Mouse (Mus musculus) stomach, embryonic 15.5 days (tissue): ENCODE results near the gene Nf2. TPM values are rescaled to one million over a fixed set of nuclear protein-coding genes. Genes with fewer than 3 reads are reported as not detected.
A peak's percentile ranks its signal among the peaks of the same experiment; 100 is the strongest.

Experiments used
- ATAC-seq: fragments of 200-750 bp; cut with Nextera tagmentation; 2 replicates; pipeline ENCODE4 v1.8.0; 2017; ENCODE audit warnings: low read depth, moderate number of reproducible peaks, moderate TSS enrichment; ENCODE audit not compliant: insufficient read depth, low FRiP score
- H3K27ac ChIP-seq: fragments of 300-500 bp; sonication (generic); 2 replicates; pipeline ENCODE4 v1.5.1; 2015; ENCODE audit warnings: mild to moderate bottlenecking, inconsistent platforms
- H3K27me3 ChIP-seq: fragments of 300-500 bp; sonication (generic); replicated peaks from 2 replicates; pipeline ENCODE4 v1.6.1; 2015; ENCODE audit warnings: inconsistent platforms
- H3K36me3 ChIP-seq: fragments of 300-500 bp; sonication (generic); 2 replicates; pipeline ENCODE4 v1.6.1; 2015; ENCODE audit warnings: inconsistent platforms
- H3K4me1 ChIP-seq: fragments of 300-500 bp; sonication (generic); 2 replicates; pipeline ENCODE4 v1.6.1; 2015; ENCODE audit warnings: inconsistent platforms
- H3K4me2 ChIP-seq: fragments of 300-500 bp; sonication (generic); 2 replicates; pipeline ENCODE4 v1.6.1; 2015; ENCODE audit warnings: mild to moderate bottlenecking, inconsistent platforms
- H3K4me3 ChIP-seq: fragments of 300-500 bp; sonication (generic); replicated peaks from 2 replicates; pipeline ENCODE4 v1.5.1; 2015; ENCODE audit warnings: inconsistent platforms
- H3K9ac ChIP-seq: fragments of 300-500 bp; sonication (generic); 2 replicates; pipeline ENCODE4 v1.6.1; 2015; ENCODE audit warnings: inconsistent platforms
- H3K9me3 ChIP-seq: fragments of 300-500 bp; sonication (generic); 2 replicates; pipeline ENCODE4 v1.6.1; 2016; ENCODE audit warnings: inconsistent platforms
- WGBS: fragments of 180-500 bp; shearing (Covaris S2); methylation state at CpG from one replicate; pipeline ENCODE4 v1.1.7; 2015; 5-methylcytosine and 5-hydroxymethylcytosine counted together
- polyA plus RNA-seq: library from polyadenylated mRNA; unstranded; fragments of >200 nt; fragmentation: Nextera tagmentation; extraction: Ambion mirVana; gene quantifications from 2 replicates; pipeline ENCODE4 v1.2.1, GENCODE M21; 2015

Nf2 gene
- polyA plus RNA-seq, 1 experiment from 2014 or later = 38.6 TPM

GRCm38 (mm10) chr11:4754036-4754435 lies 95.3 kb downstream of the Nf2 start:
- Histone ChIP-seq H3K4me1 (no peaks in the 10 kb centered on the region), H3K9me3 (no peaks in the 10 kb centered on the region), H3K4me2 (no peak overlapping the region), H3K9ac (no peak overlapping the region), H3K27me3 (peaks cover 20% of the 10 kb centered on the region), H3K27ac (no peak overlapping the region), H3K36me3 (no peaks in the 10 kb centered on the region), H3K4me3 (no peak overlapping the region)
- no peak for ATAC-seq
- 85% methylated on average over 3 of the region's 3 CpGs for WGBS

GRCm38 (mm10) chr11:4752836-4753235 lies 96.5 kb downstream of the Nf2 start:
- H3K9me3 ChIP-seq = no peaks in the 10 kb centered on the region
- no peak overlapping the region for H3K4me2 ChIP-seq
- H3K9ac ChIP-seq = no peak overlapping the region
- H3K4me3 ChIP-seq = no peak overlapping the region
- no peaks in the 10 kb centered on the region for H3K4me1 ChIP-seq
- H3K27ac ChIP-seq = no peak overlapping the region
- ATAC-seq = no peak
- H3K36me3 ChIP-seq = no peaks in the 10 kb centered on the region
- H3K27me3 ChIP-seq = peaks cover 32% of the 10 kb centered on the region
- 43% methylated on average over 10 of the region's 10 CpGs for WGBS

GRCm38 (mm10) chr11:4750263-4750662 lies 99.1 kb downstream of the Nf2 start:
- Histone ChIP-seq H3K9me3 (no peaks in the 10 kb centered on the region), H3K4me3 (no peak overlapping the region), H3K9ac (no peak overlapping the region), H3K4me2 (no peak overlapping the region), H3K27ac (no peak overlapping the region), H3K36me3 (no peaks in the 10 kb centered on the region), H3K4me1 (peaks cover 20% of the 10 kb centered on the region), H3K27me3 (peaks cover 58% of the 10 kb centered on the region)
- WGBS = 3% methylated on average over 9 of the region's 9 CpGs
- no peak for ATAC-seq

GRCm38 (mm10) chr11:4747285-4747684 lies 102.1 kb downstream of the Nf2 start:
- 2% methylated on average over 9 of the region's 12 CpGs for WGBS
- H3K27ac ChIP-seq = no peak overlapping the region
- no peak for ATAC-seq
- H3K4me1 ChIP-seq = peaks cover 20% of the 10 kb centered on the region
- no peak overlapping the region for H3K9ac ChIP-seq
- H3K4me3 ChIP-seq = peak overlapping the region; percentile 45
- H3K9me3 ChIP-seq = no peaks in the 10 kb centered on the region
- no peaks in the 10 kb centered on the region for H3K36me3 ChIP-seq
- peaks cover 83% of the 10 kb centered on the region for H3K27me3 ChIP-seq
- peak overlapping the region; percentile 95 for H3K4me2 ChIP-seq

- Histone ChIP-seq H3K27ac (no peak within 1 kb of the TSS), H3K27me3 (peaks cover 87% of the 10 kb centered on the region), H3K4me2 (peak within 1 kb of the TSS; percentile 95), H3K9me3 (no peaks in the 10 kb centered on the region), H3K36me3 (no peaks in the 10 kb centered on the region), H3K9ac (no peak within 1 kb of the TSS), H3K4me3 (peak within 1 kb of the TSS; percentile 45), H3K4me1 (peaks cover 20% of the 10 kb centered on the region)
- ATAC-seq = no peak
- WGBS = under 1% methylated on average over 34 of the region's 73 CpGs
Observed at GRCm38 (mm10) chr11:4746733-4747132, 102.6 kb downstream of the Nf2 start, which contains the start of gene Cabp7. Gene Cabp7, minus strand, starts transcription at chr11:4746778.

GRCm38 (mm10) chr11:4745969-4746368 lies 103.4 kb downstream of the Nf2 start:
- under 1% methylated on average over 38 of the region's 39 CpGs for WGBS
- Histone ChIP-seq H3K36me3 (no peaks in the 10 kb centered on the region), H3K27me3 (peaks cover 87% of the 10 kb centered on the region), H3K4me1 (peaks cover 20% of the 10 kb centered on the region), H3K9ac (no peak overlapping the region), H3K4me2 (peak overlapping the region; percentile 95), H3K4me3 (peak overlapping the region; percentile 45), H3K27ac (no peak overlapping the region), H3K9me3 (no peaks in the 10 kb centered on the region)
- no peak for ATAC-seq

- no peaks in the 10 kb centered on the region for H3K36me3 ChIP-seq
- H3K9me3 ChIP-seq = no peaks in the 10 kb centered on the region
- H3K4me3 ChIP-seq = no peak overlapping the region
- ATAC-seq = peak; percentile 7; the same call in 1 of the 2 replicates
- H3K9ac ChIP-seq = no peak overlapping the region
- no peak overlapping the region for H3K4me2 ChIP-seq
- H3K27me3 ChIP-seq = peaks cover 80% of the 10 kb centered on the region
- H3K4me1 ChIP-seq = peaks cover 20% of the 10 kb centered on the region
- H3K27ac ChIP-seq = no peak overlapping the region
- WGBS = 63% methylated on average over 6 of the region's 6 CpGs
Observed at GRCm38 (mm10) chr11:4744691-4745090, 104.6 kb downstream of the Nf2 start.

- ATAC-seq = no peak
Observed at GRCm38 (mm10) chr11:4740785-4741184, 108.6 kb downstream of the Nf2 start.

GRCm38 (mm10) chr11:4738719-4739118 lies 110.6 kb downstream of the Nf2 start:
- no peak; the same call in 1 of the 2 replicates for ATAC-seq
- Histone ChIP-seq H3K4me3 (no peak overlapping the region), H3K4me1 (0 out of 2 replicates have a peak, but pooled peaks cover 3% of the 10 kb centered on the region), H3K36me3 (no peaks in the 10 kb centered on the region), H3K4me2 (no peak overlapping the region), H3K9ac (no peak overlapping the region), H3K27ac (no peak overlapping the region), H3K27me3 (peaks cover 21% of the 10 kb centered on the region), H3K9me3 (no peaks in the 10 kb centered on the region)
- 95% methylated on average over 16 of the region's 16 CpGs for WGBS

More at GRCm38 (mm10) chr11:4740785-4741184, 108.6 kb downstream of the Nf2 start:
- WGBS = 64% methylated on average over 5 of the region's 5 CpGs
- Histone ChIP-seq H3K27me3 (peaks cover 41% of the 10 kb centered on the region), H3K9me3 (no peaks in the 10 kb centered on the region), H3K4me3 (no peak overlapping the region), H3K9ac (no peak overlapping the region), H3K4me2 (no peak overlapping the region), H3K36me3 (no peaks in the 10 kb centered on the region), H3K4me1 (peaks cover 5% of the 10 kb centered on the region), H3K27ac (no peak overlapping the region)

GRCm38 (mm10) chr11:4737682-4738081 lies 111.7 kb downstream of the Nf2 start:
- H3K27ac ChIP-seq = no peak overlapping the region
- no peak for ATAC-seq
- no peak overlapping the region for H3K9ac ChIP-seq
- WGBS = 82% methylated on average over 10 of the region's 10 CpGs
- no peaks in the 10 kb centered on the region for H3K36me3 ChIP-seq
- no peaks in the 10 kb centered on the region for H3K9me3 ChIP-seq
- no peak overlapping the region for H3K4me3 ChIP-seq
- H3K4me2 ChIP-seq = no peak overlapping the region
- H3K27me3 ChIP-seq = peaks cover 11% of the 10 kb centered on the region; the same call in 1 of the 2 replicates
- 0 out of 2 replicates have a peak, but pooled peaks cover 3% of the 10 kb centered on the region for H3K4me1 ChIP-seq

GRCm38 (mm10) chr11:4736355-4736754 lies 113.0 kb downstream of the Nf2 start:
- Histone ChIP-seq H3K9ac (no peak overlapping the region), H3K4me1 (0 out of 2 replicates have a peak, but pooled peaks cover 3% of the 10 kb centered on the region), H3K4me3 (no peak overlapping the region), H3K9me3 (no peaks in the 10 kb centered on the region), H3K4me2 (no peak overlapping the region), H3K27me3 (0 out of 2 replicates have a peak, but pooled peaks cover 3% of the 10 kb centered on the region), H3K36me3 (no peaks in the 10 kb centered on the region), H3K27ac (no peak overlapping the region)
- ATAC-seq = no peak
- WGBS = 47% methylated on average over 6 of the region's 6 CpGs

GRCm38 (mm10) chr11:4734179-4734578 lies 115.2 kb downstream of the Nf2 start:
- no peak overlapping the region for H3K4me3 ChIP-seq
- no peak overlapping the region for H3K27ac ChIP-seq
- no peak overlapping the region for H3K9ac ChIP-seq
- H3K27me3 ChIP-seq = no peaks in the 10 kb centered on the region
- no peak overlapping the region for H3K4me2 ChIP-seq
- H3K9me3 ChIP-seq = no peaks in the 10 kb centered on the region
- 43% methylated on average over 12 of the region's 12 CpGs for WGBS
- H3K36me3 ChIP-seq = no peaks in the 10 kb centered on the region
- ATAC-seq = no peak
- H3K4me1 ChIP-seq = peaks cover 15% of the 10 kb centered on the region; the same call in 1 of the 2 replicates

GRCm38 (mm10) chr11:4731781-4732180 lies 117.6 kb downstream of the Nf2 start:
- WGBS = 78% methylated on average over 7 of the region's 7 CpGs
- no peaks in the 10 kb centered on the region for H3K9me3 ChIP-seq
- ATAC-seq = no peak
- H3K27ac ChIP-seq = no peak overlapping the region
- H3K36me3 ChIP-seq = 0 out of 2 replicates have a peak, but pooled peaks cover 2% of the 10 kb centered on the region
- H3K4me2 ChIP-seq = no peak overlapping the region
- no peaks in the 10 kb centered on the region for H3K27me3 ChIP-seq
- H3K4me1 ChIP-seq = peaks cover 15% of the 10 kb centered on the region; the same call in 1 of the 2 replicates
- H3K9ac ChIP-seq = no peak overlapping the region
- no peak overlapping the region for H3K4me3 ChIP-seq
